Mouse (Mus musculus) testis, adult 2 months (tissue): ENCODE data around the gene H2-M1. TPM values are rescaled to one million over a fixed set of nuclear protein-coding genes. Genes with fewer than 3 reads are reported as not detected.

Experiments used
- H3K27ac ChIP-seq: fragments of 200-500 bp; 2 replicates; pipeline ENCODE4 v1.5.1; 2012; ENCODE audit warnings: low read depth, low read length; ENCODE audit not compliant: control insufficient read depth, insufficient read depth
- H3K27me3 ChIP-seq: fragments of 200-500 bp; 2 replicates; pipeline ENCODE4 v1.6.1; 2012; ENCODE audit warnings: mild to moderate bottlenecking, low read length, moderate library complexity; ENCODE audit not compliant: control insufficient read depth, insufficient read depth
- H3K36me3 ChIP-seq: fragments of 200-500 bp; 2 replicates; pipeline ENCODE4 v1.6.1; 2012; ENCODE audit warnings: mild to moderate bottlenecking, low read length; ENCODE audit not compliant: control insufficient read depth, insufficient read depth
- H3K4me1 ChIP-seq: fragments of 200-500 bp; 2 replicates; pipeline ENCODE4 v1.6.1; 2012; ENCODE audit warnings: low read length; ENCODE audit not compliant: control insufficient read depth, insufficient read depth
- H3K4me3 ChIP-seq: fragments of 200-500 bp; 2 replicates; pipeline ENCODE4 v1.5.1; 2012; ENCODE audit warnings: low read depth, mild to moderate bottlenecking, low read length, moderate library complexity, mixed read lengths; ENCODE audit not compliant: control insufficient read depth
- CTCF ChIP-seq: fragments of 200-500 bp; IDR thresholded peaks from 2 replicates; pipeline ENCODE4 v1.5.1; 2012; ENCODE audit warnings: low read depth, mild to moderate bottlenecking, inconsistent platforms, low read length, moderate library complexity; ENCODE audit not compliant: control insufficient read depth, insufficient read depth, insufficient replicate concordance
- POLR2A ChIP-seq: fragments of 200-500 bp; IDR thresholded peaks from 2 replicates; pipeline ENCODE4 v1.6.1; 2012; ENCODE audit warnings: low read depth, mild to moderate bottlenecking, inconsistent platforms, low read length, moderate library complexity; ENCODE audit not compliant: control insufficient read depth
- polyA plus RNA-seq: library from polyadenylated mRNA; depleted of rRNA; stranded (reverse); fragments of >200 nt; gene quantifications from 2 replicates; pipeline ENCODE4 v1.2.3, GENCODE M21; 2012; rRNA removed

H2-M1 gene
- 0.10 TPM in 1 of 2 replicates, not detected in the other for polyA plus RNA-seq

DNA sequence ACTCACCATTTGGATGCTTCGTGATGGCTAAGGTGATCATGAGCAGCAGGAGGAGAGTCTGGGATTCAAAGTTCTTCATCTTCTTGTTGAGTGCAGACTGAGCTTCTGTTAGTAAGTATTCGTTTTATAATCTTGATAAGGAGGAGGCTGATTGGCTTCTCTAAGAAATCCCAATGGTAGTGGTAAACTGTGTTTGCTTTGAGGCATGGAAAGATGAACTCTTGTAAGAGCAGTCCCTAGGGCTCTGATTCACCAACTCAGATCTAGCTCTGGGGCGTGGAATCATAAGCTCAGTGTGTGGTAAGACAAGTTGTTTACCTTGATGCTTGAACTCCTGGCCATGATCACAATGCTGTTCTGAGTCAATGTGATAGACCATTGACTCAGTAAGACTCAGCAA, at the start of gene H2-M1:
TSS of gene H2-M1 (minus strand) at position 101 of the 400 bp plus-strand sequence.
- H3K27ac ChIP-seq: no peak within 1 kb of the TSS
- H3K27me3 ChIP-seq: no peaks in the 10 kb centered on the region
- no peaks in the 10 kb centered on the region for H3K4me1 ChIP-seq
- TF ChIP-seq POLR2A (no peak), CTCF (no peak)
- H3K4me3 ChIP-seq: no peak within 1 kb of the TSS
- no peaks in the 10 kb centered on the region for H3K36me3 ChIP-seq

DNA sequence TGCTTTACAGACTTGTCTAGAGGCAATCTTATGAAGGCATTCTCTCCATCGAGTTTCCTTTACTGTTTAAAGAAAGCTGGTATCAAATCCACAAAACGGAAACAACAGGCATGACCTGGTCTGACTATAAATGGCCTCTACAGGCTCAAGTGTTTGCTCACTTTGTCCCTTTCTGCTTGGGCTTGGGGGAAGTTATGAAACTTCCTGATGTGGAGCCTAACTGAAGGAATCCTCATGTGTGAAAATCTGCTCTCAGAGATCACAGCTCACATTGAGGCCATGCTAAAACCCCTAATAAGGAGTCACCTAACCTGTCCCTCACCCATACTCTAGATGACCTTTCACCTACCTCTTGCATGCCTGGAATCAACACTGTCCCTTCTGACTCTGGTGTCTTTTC, 25.7 kb upstream of the H2-M1 start:
- H3K36me3 ChIP-seq: no peaks in the 10 kb centered on the region
- no peaks in the 10 kb centered on the region for H3K4me1 ChIP-seq
- H3K27ac ChIP-seq: no peak overlapping the region
- no peaks in the 10 kb centered on the region for H3K27me3 ChIP-seq
- H3K4me3 ChIP-seq: no peak overlapping the region
- TF ChIP-seq POLR2A (no peak), CTCF (no peak)

DNA sequence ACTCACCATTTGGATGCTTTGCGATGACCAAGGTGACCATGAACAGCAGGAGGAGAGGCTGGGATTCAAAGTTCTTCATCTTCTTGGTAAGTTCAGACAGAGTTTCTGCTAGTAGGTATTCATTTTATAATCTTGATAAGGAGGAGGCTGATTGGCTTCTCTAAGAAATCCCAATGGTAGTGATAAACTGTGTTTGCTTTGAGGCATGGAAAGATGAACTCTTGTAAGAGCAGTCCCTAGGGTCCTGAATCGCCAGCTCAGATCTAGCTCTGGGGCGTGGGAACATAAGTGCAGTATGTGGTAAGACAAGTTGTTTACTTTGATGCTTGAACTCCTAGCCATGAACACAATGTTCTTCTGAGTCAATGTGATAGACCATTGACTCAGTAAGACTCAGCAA, 29.5 kb downstream of the H2-M1 start, which contains the start of gene H2-M9:
TSS of gene H2-M9 (minus strand) at position 101 of the 400 bp plus-strand sequence.
- TF ChIP-seq POLR2A: no peak
- TF ChIP-seq CTCF: no peak
- Histone ChIP-seq H3K4me1 (no peaks in the 10 kb centered on the region), H3K4me3 (no peak within 1 kb of the TSS), H3K27me3 (no peaks in the 10 kb centered on the region), H3K36me3 (no peaks in the 10 kb centered on the region), H3K27ac (no peak within 1 kb of the TSS)

Other genes with a start within 250 kb of the H2-M1 start
- gene H2-M10.4, start 209.9 kb downstream of the H2-M1 start, polyA plus RNA-seq: not detected in 2 replicates
- not detected in 2 replicates for gene H2-M11, start 125.1 kb downstream of the H2-M1 start, polyA plus RNA-seq
- gene H2-M9, start 29.6 kb downstream of the H2-M1 start, polyA plus RNA-seq: not detected in 2 replicates
- not detected in 2 replicates for gene H2-M10.5, start 100.7 kb upstream of the H2-M1 start, polyA plus RNA-seq
- gene H2-M10.6, start 140.0 kb upstream of the H2-M1 start, polyA plus RNA-seq: not detected in 2 replicates
- 18.5 and 22.0 TPM in 2 replicates for gene Trim26, start 164.9 kb upstream of the H2-M1 start, polyA plus RNA-seq
- not detected in 2 replicates for gene Trim15, start 195.0 kb upstream of the H2-M1 start, polyA plus RNA-seq
- 0.04 TPM in 1 of 2 replicates, not detected in the other for gene Trim10, start 197.4 kb upstream of the H2-M1 start, polyA plus RNA-seq
- gene Trim40, start 217.9 kb upstream of the H2-M1 start, polyA plus RNA-seq: not detected in 2 replicates
- not detected in 2 replicates for gene Trim31, start 225.9 kb upstream of the H2-M1 start, polyA plus RNA-seq